Mouse (Mus musculus): ENCODE measurements at regions not wholly inside any gene's neighbourhood (a gene's known extent, or its start where the extent isn't known, plus 50 kb on each side); places are given as distances from the start of the nearest gene placed in this dataset.
"Not testable (repeated sequence)": the region's sequence is repeated elsewhere in the genome, so short reads cannot be mapped to it uniquely, and the experiment has no call there.

DNA sequence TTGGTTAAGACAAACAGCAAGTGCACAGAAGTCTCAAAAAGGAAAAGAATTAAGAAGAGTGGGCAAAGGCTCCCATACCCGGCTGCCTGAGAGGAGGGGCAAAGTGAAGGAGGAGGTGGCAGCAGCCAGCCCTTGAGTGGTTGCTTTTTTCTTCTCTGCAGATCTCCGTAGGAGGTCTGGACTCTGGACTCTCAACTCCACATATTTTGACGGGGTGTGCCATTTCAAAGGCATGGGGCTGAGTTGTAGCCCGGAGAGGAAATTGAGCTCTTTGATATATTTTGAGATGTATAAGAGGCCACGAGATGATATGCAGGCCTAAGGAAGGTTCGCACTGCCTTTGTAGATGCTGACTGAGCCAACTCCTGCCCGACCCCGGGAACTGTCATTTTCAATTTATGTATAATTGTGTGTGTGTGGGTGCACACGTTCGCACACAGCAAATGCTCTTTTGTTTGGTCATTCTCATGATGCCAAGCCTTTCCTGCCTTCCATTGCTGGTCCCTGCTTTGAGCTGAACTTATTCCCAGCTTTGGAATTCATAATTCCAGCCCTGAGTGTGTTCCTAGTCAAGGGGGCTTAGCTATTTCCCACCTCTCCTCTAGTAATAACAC lies 56.4 kb downstream of the Cxcr4 start:
- no peak for DNase-seq (ENCODE audit: low read depth, low spot score)

DNA sequence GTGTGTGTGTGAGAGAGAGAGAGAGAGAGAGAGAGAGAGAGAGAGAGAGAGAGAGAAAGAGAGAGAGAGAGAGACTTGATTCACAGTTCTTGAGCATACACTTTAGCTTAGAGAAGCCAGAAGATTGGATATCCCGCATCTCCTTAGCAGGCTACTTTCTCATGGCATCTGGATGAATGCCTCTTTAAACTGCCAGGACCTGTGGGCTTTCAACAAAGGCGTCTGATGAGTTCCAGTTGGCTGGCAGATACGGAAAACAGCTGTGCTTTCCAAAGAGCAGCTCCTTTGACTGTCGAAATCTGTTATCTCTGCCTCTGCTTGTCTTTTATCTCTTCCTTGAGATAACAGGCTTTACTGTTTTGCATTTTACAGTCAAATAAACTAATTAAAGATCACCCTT lies 59.5 kb downstream of the Cxcr4 start:
- peak; percentile 32 for DNase-seq (ENCODE audit: low read depth, low spot score)

DNA sequence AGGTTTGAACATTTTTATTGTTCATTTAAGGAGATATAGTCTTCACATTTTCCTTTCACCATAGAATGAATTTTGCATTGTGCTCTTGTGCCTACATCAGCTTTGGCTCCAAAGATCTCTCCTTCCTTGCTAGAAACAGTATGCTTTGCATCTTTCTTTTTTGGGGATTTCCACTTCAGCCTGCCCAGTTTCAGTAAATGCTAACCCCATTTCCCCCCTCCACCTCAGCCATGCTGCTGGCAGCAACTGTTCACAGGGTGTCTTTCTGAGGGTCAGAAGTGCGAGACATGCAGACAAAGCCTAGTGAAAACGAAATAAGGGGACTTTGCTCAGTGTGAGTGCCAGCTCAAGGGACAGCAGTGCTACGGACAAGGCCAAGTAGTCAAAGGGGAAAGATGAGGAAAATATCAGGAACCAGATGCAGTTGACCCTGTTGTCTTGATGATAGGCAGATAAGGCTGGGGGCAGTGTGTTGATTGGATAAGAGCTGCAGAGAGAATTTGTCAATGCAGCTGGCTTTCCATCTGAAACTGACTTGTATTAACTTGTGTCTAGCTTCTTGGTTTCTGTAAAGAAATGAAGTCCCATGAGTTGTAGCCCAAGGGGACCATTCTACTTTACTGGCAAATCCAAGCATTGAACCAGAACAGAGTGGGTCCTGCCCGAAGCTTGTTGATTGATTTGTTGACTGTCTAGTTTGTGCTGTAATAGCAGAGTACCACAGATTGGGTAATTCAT lies 62.1 kb downstream of the Cxcr4 start:
- no peak for DNase-seq (ENCODE audit: low read depth, low spot score)

DNA sequence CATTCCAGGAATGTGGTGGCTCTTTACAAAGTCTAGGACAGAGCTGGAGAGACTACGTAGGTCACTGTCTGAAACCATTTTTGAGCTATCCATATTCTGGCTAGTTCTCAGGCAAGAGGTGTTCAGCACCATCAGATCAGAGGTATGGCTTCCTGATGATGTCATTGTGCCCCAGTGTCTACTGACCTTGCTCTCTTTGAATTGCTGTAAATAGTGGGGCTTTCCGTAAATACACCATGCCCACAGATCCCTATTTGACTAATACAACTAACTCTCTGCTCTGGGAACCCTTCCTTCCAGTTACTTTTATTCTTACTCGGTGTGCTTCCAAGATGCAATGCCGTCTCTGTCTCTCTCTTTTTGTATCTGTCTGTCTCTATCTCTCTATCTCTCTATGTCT lies 72.9 kb downstream of the Cxcr4 start:
- no peak for DNase-seq (ENCODE audit: low read depth, low spot score)

DNA sequence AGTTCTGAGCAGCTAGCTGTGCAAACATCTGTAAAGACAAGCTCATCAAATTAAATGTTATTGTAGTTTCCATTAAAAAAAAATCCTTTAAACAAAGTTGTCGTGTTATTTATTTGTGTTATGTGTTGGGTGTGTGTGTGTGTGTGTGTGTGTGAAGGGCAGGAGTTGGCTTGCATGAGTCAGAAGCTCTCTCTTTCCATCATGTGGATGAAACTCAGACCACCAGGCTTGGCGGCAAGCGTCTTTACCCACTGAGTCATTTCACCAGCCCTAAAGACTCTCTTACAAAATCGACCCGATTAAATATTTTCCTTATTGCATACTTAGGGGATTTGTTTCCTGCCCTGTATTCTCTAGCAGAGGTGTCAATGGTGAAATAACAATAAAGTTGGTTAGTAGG lies 73.6 kb downstream of the Cxcr4 start:
- DNase-seq (ENCODE audit: low read depth, low spot score): no peak

DNA sequence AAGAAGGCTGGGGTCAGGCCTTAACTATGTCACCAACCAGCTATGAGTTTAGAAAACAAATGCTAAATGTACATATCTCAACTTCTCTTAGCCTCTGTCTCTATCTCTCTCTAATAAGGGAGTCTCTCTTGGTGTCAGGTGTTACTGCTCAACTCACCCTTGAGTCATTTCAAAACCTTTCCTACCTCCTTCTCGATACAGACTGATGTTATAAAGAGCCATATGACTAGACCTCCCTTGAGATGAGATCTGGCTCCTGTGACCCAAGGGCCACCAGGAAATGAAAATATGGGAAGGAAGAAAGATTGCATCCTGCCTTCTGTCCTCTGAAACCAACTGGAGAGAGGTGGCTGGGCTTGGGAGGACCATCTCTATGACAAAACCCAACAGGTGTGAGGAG lies 74.7 kb downstream of the Cxcr4 start:
- DNase-seq (ENCODE audit: low read depth, low spot score): no peak

DNA sequence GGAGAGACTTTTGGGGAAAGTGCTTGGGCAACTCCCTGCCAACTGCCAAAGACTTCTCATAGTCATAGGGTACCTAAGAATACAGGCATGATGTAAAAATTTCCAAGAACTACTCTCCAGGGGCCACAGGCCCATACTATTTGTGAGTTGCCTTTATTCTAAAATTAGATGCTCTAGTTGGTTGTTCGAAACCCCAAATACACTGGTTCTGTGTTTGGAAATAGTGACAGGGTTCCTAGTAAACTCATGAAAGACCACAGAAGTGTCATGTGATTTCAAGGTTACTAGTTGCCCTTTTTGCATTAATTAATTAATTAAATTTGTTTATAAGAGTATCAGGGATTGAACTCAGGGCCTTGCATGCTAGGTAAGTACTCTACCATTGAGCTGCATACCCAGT lies 77.8 kb downstream of the Cxcr4 start:
- DNase-seq (ENCODE audit: low read depth, low spot score): no peak

DNA sequence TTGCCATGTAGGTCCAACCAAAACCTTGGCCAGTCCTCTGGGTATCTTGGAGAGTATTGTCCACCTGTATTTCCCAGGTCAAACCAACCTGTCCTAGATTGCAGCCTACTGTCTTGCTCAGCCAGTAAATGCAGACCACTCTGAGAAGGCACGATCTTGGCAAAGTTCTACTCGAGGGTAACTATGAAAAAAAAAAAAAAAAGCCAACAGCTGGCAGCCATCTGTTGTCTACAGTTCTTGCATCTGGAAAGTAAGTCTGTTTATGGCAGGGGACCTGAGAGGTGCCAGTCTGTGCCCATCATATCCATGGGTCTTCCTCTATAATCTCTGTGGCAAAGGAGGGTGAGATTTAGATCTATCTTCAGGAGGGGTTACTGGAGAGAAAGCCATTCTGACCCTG lies 78.2 kb downstream of the Cxcr4 start:
- DNase-seq (ENCODE audit: low read depth, low spot score): no peak

DNA sequence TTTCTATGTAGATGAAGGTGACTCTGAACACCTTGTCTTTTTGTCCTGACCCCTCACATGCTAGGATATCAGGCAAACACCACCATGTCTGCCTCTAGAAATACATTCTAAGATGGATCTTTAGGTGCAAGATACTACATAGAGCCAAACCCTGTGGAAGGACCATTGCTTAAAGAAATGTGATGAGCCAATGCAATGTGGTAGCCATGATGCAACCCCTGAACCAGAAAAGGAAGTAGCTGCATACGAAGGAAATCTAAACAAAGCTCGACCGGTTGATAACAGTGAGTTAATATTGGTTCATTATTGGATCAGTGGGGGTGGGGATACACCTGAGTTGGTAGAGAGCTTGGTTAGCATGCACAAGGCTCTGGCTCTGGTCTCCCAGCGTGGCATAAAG lies 78.9 kb downstream of the Cxcr4 start:
- DNase-seq (ENCODE audit: low read depth, low spot score): no peak

DNA sequence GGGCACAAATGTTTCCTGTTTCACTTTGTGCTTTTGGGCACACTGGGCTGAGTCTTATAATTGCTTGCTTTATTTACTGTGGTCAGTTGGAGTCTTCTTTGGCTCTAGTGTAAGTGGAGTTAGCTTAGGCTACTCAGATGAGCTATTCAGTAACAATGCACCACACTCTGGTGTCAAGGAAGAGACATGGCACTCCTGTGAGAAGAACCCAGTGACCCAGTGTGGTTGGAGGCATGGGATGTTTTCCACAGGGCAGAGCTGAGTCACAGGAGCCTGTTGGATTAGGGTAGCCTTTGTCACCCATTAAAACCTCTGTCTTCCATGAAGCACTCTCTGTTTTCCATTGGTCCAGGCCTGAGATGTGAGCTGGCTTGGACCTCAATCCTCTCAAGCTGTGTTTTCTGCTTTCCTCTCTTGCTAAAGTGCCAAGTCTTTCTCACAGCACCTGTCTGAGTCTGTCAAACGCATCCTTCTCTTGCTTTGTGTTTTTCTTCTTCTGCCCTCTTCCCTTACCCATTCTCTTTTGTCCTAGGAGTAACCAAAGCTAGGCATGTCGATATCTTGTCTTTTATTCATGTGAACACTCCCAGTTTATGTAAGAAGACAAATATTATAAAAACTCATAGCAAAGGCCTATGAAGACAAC lies 83.2 kb downstream of the Cxcr4 start:
- no peak for DNase-seq (ENCODE audit: low read depth, low spot score)

DNA sequence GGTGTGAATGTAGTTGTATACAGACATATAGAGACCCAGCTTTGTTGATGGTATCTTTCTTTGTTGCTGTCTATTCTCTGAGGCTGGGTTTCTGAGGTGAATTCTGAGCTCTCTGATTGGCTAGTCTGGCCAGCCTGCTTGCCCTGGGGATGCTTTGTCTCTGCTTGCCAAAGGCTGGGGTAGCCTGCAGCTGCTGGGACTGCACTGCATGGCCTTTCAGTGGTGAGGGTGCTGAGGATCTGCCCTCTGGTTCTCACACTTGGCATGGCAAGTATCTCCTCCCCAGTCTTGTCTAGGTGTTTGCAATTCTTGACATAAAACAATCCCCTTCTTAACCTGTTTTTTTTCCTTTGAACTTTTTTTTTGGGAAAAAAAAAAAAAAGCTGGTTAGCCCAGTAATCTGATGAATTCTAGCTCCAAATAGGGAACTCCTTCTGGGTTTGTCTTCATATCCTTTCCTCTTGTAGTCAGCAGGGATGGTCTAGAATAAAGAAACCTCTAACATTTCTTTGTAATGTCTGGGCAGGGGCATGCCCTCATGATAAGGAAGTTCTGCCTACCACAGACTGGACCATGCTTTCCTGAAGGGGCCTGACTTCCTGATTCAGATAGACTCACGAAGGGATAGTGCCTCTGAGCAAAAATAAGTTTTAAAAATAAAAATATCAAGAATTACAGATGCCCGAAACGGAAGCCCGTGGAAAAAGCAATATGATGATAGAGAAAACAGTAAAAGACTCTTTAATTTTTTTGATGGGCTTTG lies 85.4 kb downstream of the Cxcr4 start:
- no peak for DNase-seq (ENCODE audit: low read depth, low spot score)

DNA sequence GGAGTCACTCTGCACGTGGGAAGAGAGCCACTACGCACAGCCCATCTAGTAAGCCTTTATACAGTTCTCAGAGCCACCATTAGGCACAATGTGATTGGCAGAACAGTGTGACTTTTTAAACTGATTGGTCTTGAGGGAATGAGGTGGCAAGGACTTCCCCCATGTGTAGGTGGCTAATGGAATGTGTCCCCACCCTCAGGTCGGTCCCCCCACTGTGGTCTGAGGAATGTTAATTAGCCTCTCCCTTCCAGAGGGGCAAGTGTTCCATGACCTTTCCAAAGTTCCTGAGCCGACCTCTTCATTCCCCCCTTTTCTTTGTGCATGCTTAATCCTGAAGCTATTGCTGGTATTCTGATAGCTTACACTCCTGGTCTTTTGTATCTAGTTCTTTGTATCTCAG lies 87.2 kb upstream of the Dars start:
- no peak for DNase-seq (ENCODE audit: low read depth, low spot score)

DNA sequence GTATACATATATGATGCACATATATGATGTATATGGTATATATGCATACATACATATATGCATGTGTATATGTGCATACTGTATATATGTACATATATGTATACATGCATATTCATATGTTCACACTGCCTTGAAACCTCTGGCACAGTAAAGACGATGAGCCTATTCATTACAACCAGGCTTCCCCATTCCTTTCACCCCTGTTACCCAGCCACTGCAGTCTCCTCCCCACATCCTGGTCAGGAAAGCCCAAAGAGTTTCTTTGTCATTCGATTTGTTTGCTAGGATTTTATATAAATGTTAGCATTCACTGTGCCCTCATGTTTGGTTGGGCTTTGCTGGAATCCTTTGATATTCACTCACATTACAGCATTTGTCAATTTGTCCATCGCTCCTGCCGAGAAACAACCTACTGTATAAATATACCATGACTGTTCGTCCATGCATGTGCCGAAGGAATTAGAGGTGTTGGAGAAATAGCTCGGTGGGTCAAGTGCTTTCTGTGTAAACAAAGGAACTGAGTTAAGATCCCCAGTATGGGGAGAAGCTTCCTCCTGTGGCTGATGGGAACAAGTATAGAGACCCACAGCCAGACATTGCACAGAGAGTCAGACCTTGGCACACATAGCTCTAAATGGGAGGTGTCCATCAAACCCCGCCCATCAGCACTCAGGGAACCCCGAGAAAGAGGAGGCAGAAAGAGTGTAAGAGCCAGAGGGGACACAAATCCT lies 81.0 kb upstream of the Dars start:
- DNase-seq (ENCODE audit: low read depth, low spot score): no peak

DNA sequence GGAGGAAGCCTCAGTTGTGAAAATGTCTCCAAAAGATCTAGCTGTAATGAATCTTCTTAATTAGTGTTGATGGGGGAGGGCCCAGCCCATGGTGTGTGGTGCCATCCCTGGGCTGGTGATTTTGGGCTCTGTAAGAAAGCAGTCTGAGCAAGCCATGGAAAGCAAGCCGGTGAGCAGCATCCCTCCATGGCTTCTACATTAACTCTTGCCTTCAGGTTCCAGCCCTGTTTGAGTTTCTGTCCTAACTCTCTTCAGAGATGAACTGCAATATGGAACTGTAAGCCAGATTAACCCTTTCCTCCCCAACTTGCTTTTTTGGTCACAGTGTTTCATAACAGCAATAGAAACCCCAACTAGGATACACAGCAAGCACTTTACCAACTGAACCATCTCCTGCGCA lies 75.1 kb upstream of the Dars start:
- DNase-seq (ENCODE audit: low read depth, low spot score): no peak

DNA sequence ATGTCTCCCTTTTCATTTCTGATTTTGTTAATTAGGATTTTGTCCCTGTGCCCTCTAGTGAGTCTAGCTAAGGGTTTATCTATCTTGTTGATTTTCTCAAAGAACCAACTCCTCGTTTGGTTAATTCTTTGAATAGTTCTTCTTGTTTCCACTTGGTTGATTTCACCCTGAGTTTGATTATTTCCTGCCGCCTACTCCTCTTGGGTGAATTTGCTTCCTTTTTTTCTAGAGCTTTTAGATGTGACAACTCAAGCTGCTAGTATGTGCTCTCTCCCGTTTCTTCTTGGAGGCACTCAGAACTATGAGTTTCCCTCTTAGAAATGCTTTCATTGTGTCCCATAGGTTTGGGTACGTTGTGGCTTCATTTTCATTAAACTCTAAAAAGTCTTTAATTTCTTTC lies 70.0 kb upstream of the Dars start:
- not testable (repeated sequence) for DNase-seq (ENCODE audit: low read depth, low spot score)

DNA sequence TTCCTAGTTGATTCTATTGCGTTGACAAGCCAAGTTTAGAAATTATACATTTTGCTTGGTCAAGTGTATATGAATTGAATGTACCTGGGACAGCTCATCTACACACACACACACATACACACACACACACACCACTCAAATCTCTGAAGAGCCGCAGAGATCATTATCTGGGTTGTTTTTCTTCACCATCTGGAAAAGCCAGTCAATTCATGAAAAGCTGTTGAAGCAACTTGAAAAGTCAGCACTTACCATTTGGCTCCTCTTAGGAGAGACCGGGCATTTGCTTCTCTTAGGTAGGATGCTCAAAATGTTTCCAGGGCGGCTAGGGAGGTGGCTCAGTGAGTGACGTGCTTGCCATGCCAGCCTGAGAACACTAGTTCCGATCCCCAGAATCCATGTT lies 61.2 kb upstream of the Dars start:
- DNase-seq (ENCODE audit: low read depth, low spot score): no peak

DNA sequence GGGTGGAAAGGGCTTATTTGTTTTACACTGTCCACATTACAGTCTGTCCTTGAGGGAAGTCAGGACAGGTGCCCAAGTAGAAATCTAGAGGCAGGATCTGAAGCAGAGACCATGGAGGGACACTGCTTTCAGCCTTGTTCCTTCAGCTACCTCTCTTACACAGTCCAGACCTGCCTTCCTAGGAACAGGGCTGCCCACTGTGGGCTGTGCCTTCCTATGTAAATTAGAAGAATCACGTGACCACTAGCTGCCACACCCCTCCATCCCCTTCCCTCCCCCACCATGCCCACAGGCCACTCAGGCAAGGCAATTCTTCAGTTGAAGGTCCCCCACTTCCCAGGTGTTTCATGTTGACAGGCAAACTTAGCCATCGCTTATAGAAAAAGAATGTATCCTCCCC lies 60.5 kb upstream of the Dars start:
- no peak for DNase-seq (ENCODE audit: low read depth, low spot score)

DNA sequence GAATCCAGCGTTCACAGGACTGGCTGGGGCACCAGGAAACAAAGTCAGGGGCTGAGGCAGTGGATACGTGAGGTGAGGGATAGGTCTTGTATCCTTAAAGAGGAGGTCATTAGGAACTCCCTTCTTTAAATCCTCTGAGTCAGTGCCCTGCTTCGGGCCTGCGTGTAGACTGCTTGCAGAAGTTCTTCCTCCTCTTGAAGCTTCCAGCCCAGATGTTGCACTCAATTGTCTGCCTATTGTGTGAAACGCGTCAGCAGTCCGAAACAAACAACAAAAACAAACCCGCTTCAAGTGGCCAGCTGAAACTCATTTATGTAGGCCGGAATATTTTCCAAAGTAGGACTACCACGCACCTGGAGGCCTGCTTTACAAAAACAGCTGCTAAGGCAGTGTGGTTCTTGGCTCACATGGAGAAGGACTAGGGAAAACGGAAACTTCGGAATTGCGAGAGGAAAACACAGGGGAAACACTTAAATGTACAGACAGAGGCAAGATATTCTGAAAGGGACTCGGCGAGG lies 55.6 kb upstream of the Dars start:
- no peak for DNase-seq (ENCODE audit: low read depth, low spot score)

DNA sequence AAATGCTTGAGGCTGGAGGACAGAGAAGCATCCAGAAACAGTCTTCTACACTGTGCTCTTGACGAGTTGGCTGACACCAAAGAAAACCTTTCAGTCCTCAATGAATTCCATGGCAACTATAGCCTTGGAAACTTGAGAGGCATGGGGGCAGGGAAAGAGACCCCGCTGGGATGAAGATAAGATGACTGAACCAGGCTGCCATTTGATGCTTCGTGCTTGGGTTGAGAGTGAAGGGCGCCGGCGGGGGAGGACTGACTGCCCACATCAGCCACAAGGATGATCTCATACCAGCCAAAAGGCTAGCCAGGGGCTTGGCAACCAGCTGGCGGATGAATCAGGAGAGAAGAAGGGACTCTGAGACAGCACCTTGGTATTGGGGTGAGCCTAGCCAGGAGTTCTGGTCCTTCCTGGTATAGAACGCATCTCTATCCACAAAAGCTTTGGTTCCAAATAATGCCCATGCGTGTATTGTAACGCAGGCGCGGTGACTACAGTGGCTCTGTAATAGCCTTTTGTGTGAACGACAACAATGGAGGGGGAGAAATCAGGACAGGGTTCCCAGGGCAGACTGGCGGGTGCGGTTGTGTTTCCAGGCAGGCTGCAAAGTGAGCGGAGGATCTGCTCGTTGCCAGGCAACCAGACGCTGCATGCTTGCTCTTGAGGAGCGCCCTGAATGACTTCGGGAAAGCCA lies 55.0 kb upstream of the Dars start:
- peak; percentile 73 for DNase-seq (ENCODE audit: low read depth, low spot score)

DNA sequence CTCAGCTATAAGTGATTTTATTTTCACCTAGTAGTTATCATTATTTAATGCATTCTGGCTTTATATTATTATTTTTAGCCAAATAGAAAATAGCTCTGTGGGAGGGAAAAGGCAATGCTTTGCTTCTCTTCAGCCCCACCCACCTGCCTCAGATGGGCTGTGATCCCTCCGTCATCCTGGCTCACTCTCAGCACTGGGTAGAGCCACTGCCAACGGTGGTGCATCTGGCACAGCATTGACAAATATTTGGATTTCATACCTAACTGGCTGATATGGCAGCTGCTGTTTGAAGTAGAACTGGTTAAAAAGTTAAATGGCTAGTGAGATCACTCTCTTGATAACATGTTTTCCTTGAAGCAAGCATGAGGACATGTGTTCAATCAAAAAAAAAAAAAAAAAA lies 53.6 kb upstream of the Dars start:
- DNase-seq (ENCODE audit: low read depth, low spot score): no peak

DNA sequence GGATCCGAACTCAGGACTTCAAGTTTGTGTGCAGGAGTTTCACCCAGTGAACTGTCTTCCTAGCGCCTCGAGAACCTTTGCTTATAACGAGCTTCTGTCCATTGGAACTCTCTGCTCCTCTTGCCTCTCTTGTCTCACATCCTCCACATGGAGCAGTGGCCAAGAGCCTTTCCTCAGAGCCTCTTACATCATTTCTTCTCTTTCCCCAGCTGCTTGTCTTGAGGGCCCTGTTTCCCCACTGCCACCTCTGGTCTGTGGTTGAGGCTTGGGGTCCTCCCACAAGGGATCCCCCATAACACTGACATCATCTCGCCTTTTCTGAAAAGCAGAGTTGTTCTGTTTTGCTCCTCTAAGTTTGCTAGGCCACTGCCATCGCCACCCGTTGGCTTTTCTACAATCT lies 51.9 kb upstream of the Dars start:
- DNase-seq (ENCODE audit: low read depth, low spot score): no peak
